ENCODE assay signal across 25 mouse cellular contexts in the genomic region with DNA sequence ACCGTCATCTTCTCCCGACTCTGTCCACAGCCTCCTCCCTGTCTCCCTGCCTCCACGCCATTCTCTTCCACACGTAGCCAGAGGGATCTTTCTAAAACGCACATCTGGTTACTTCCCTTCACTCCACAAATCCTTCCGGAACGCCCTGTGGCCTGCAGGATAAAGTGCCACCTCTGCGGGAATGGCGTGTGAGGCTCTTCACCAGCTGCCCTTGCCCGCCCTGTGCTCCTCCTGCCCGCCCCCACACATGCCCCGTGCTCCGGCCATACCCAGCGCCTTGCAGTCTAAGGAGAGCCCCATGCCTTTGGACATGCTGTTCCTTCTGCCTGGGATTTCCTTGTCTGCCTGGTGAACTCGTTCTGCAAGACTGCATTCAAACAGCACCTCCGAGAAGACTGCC. TPM values are rescaled to one million over a fixed set of nuclear protein-coding genes. Genes with fewer than 3 reads are reported as not detected.
DNase-seq lines count a peak whose midpoint lies in the region; ATAC-seq and TF ChIP-seq lines count a peak whose summit lies in the region.
"Had no signal": no experiment of that assay in that cellular context is flagged by ENCODE, and none has a peak within 500 bp of the region (broad histone marks: within the 10 kb centered on the region; RNA-seq: fewer than 3 reads in every experiment).

No protein-coding gene starts in this region.

- H3K4me3 ChIP-seq in hindbrain, embryonic 11.5 days (ENCODE audit: low read depth, low read length), result no peak overlapping the region
- H3K4me3 ChIP-seq in hindbrain, embryonic 13.5 days, result no peak overlapping the region
- no peak overlapping the region for H3K4me3 ChIP-seq in limb, embryonic 15.5 days
- H3K4me3 ChIP-seq in limb, embryonic 10.5 days, result no peak overlapping the region
- no peak overlapping the region for H3K4me3 ChIP-seq in bone marrow, adult 2 months (replicated peaks; ENCODE audit: control insufficient read depth, low read depth, low read length)
- no peak overlapping the region for H3K4me3 ChIP-seq in neural tube, embryonic 13.5 days
- H3K4me3 ChIP-seq: embryonic facial prominence, embryonic 13.5 days; heart, embryonic 13.5 days; left cerebral cortex, adult 2 months; liver, embryonic 12.5 days had no signal

- 0 out of 2 replicates have a peak, but pooled peaks have one; percentile 12 for TF ChIP-seq POLR2A in bone marrow, adult 2 months (IDR thresholded peaks at IDR 0.05; ENCODE audit: borderline replicate concordance, control insufficient read depth, low read depth, low read length)

- H3K36me3 ChIP-seq in hindbrain, embryonic 11.5 days (ENCODE audit: control insufficient read depth, insufficient read depth, low read length), result peaks cover 56% of the 10 kb centered on the region
- peaks cover 94% of the 10 kb centered on the region for H3K36me3 ChIP-seq in hindbrain, embryonic 13.5 days
- peaks cover 92% of the 10 kb centered on the region for H3K36me3 ChIP-seq in limb, embryonic 15.5 days
- H3K36me3 ChIP-seq in limb, embryonic 10.5 days, result peaks cover 96% of the 10 kb centered on the region
- peaks cover 93% of the 10 kb centered on the region for H3K36me3 ChIP-seq in neural tube, embryonic 13.5 days

- H3K9me3 ChIP-seq in hindbrain, embryonic 11.5 days (ENCODE audit: control insufficient read depth, low read length), result no peaks in the 10 kb centered on the region
- peaks cover 15% of the 10 kb centered on the region; the same call in 1 of the 2 replicates for H3K9me3 ChIP-seq in hindbrain, embryonic 13.5 days
- H3K9me3 ChIP-seq in limb, embryonic 15.5 days, result peaks cover 13% of the 10 kb centered on the region
- H3K9me3 ChIP-seq in limb, embryonic 10.5 days (replicated peaks), result peaks cover 9% of the 10 kb centered on the region; the same call in 1 of the 2 replicates
- H3K9me3 ChIP-seq in neural tube, embryonic 13.5 days, result peaks cover 14% of the 10 kb centered on the region
- H3K9me3 ChIP-seq: heart, embryonic 13.5 days had no signal

- no peak overlapping the region for H3K9ac ChIP-seq in hindbrain, embryonic 11.5 days (ENCODE audit: low read depth, low read length)
- no peak overlapping the region for H3K9ac ChIP-seq in hindbrain, embryonic 13.5 days
- H3K9ac ChIP-seq in limb, embryonic 15.5 days, result no peak overlapping the region
- no peak overlapping the region for H3K9ac ChIP-seq in neural tube, embryonic 13.5 days
- H3K9ac ChIP-seq: embryonic facial prominence, embryonic 13.5 days; heart, embryonic 13.5 days; liver, embryonic 12.5 days; lung, embryonic 14.5 days had no signal

- H3K4me2 ChIP-seq in hindbrain, embryonic 11.5 days (replicated peaks; ENCODE audit: low read depth, low read length), result no peak overlapping the region
- no peak overlapping the region for H3K4me2 ChIP-seq in hindbrain, embryonic 13.5 days
- H3K4me2 ChIP-seq in limb, embryonic 15.5 days, result no peak overlapping the region
- H3K4me2 ChIP-seq in neural tube, embryonic 13.5 days, result no peak overlapping the region
- H3K4me2 ChIP-seq: embryonic facial prominence, embryonic 13.5 days; heart, embryonic 13.5 days; liver, embryonic 12.5 days; lung, embryonic 14.5 days had no signal

- no peak for TF ChIP-seq CTCF in bone marrow, adult 2 months (IDR thresholded peaks at IDR 0.05; ENCODE audit: control insufficient read depth, insufficient read depth, low read length)

- 0 out of 2 replicates have a peak, but pooled peaks cover 2% of the 10 kb centered on the region for H3K4me1 ChIP-seq in hindbrain, embryonic 11.5 days (replicated peaks; ENCODE audit: control insufficient read depth, insufficient read depth, low read length)
- H3K4me1 ChIP-seq in hindbrain, embryonic 13.5 days (replicated peaks), result peaks cover 19% of the 10 kb centered on the region
- peaks cover 25% of the 10 kb centered on the region for H3K4me1 ChIP-seq in limb, embryonic 15.5 days
- peaks cover 34% of the 10 kb centered on the region for H3K4me1 ChIP-seq in limb, embryonic 10.5 days
- H3K4me1 ChIP-seq in bone marrow, adult 2 months (ENCODE audit: control insufficient read depth, insufficient read depth, low read length), result no peaks in the 10 kb centered on the region; the same call in 1 of the 2 replicates
- peaks cover 20% of the 10 kb centered on the region for H3K4me1 ChIP-seq in neural tube, embryonic 13.5 days (replicated peaks)

- 89% methylated on average over 16 of the region's 16 CpGs for WGBS in hindbrain, embryonic 11.5 days
- 86% methylated on average over 16 of the region's 16 CpGs for WGBS in hindbrain, embryonic 13.5 days
- WGBS in limb, embryonic 15.5 days, result 74% methylated on average over 16 of the region's 16 CpGs
- 88% methylated on average over 16 of the region's 16 CpGs for WGBS in limb, embryonic 10.5 days
- WGBS in bone marrow, adult 2 months, result 90% methylated on average over 16 of the region's 16 CpGs
- 85% methylated on average over 16 of the region's 16 CpGs for WGBS in neural tube, embryonic 13.5 days

- H3K27ac ChIP-seq in hindbrain, embryonic 11.5 days (ENCODE audit: low read depth, low read length), result no peak overlapping the region
- no peak overlapping the region for H3K27ac ChIP-seq in hindbrain, embryonic 13.5 days
- peak overlapping the region; percentile 3; the same call in 1 of the 2 replicates for H3K27ac ChIP-seq in limb, embryonic 15.5 days
- H3K27ac ChIP-seq in limb, embryonic 10.5 days, result no peak overlapping the region
- no peak overlapping the region for H3K27ac ChIP-seq in bone marrow, adult 2 months (ENCODE audit: control insufficient read depth, insufficient read depth, low read depth, low read length, poor library complexity)
- no peak overlapping the region for H3K27ac ChIP-seq in neural tube, embryonic 13.5 days (replicated peaks)
- H3K27ac ChIP-seq: embryonic facial prominence, embryonic 13.5 days; heart, embryonic 13.5 days; left cerebral cortex, adult 2 months; liver, embryonic 12.5 days had no signal

- peak; percentile 41; the same call in 1 of the 2 replicates for ATAC-seq in hindbrain, embryonic 11.5 days (ENCODE audit: low FRiP score)
- ATAC-seq in hindbrain, embryonic 13.5 days (ENCODE audit: low FRiP score), result no peak
- no peak for ATAC-seq in limb, embryonic 15.5 days (ENCODE audit: insufficient number of reproducible peaks, low FRiP score, low TSS enrichment, low read depth)
- 0 out of 2 replicates have a peak, but pooled peaks have one; percentile 6 for ATAC-seq in neural tube, embryonic 13.5 days (ENCODE audit: low read depth)
- ATAC-seq: intestine, postnatal 0 days; liver, embryonic 12.5 days had no signal

- no peak for DNase-seq in hindbrain, embryonic 11.5 days (ENCODE audit: low spot score)
- no peak for DNase-seq in limb, embryonic 10.5 days (ENCODE audit: low spot score)
- DNase-seq in layer of hippocampus, adult 9-10 months (ENCODE audit: low spot score), result no peak
- DNase-seq: adrenal gland, adult 2 months; cerebellum, adult 9-11 months; heart, adult 11 months; heart, postnatal 36 days; kidney, postnatal 36 days; layer of hippocampus, adult 9-11 months; left cerebral cortex, postnatal 4 days; lung, embryonic 14.5 days; lung, postnatal 36 days had no signal

- H3K27me3 ChIP-seq in hindbrain, embryonic 11.5 days (ENCODE audit: control insufficient read depth, insufficient read depth, low read length), result no peaks in the 10 kb centered on the region
- no peaks in the 10 kb centered on the region for H3K27me3 ChIP-seq in hindbrain, embryonic 13.5 days
- no peaks in the 10 kb centered on the region for H3K27me3 ChIP-seq in limb, embryonic 15.5 days
- H3K27me3 ChIP-seq in limb, embryonic 10.5 days (ENCODE audit: low read depth, poor library complexity, severe bottlenecking), result no peaks in the 10 kb centered on the region
- no peaks in the 10 kb centered on the region for H3K27me3 ChIP-seq in neural tube, embryonic 13.5 days
- H3K27me3 ChIP-seq: embryonic facial prominence, embryonic 13.5 days; heart, embryonic 13.5 days; liver, embryonic 12.5 days had no signal

RNA-seq across cellular contexts. Expression of gene Elob, which starts 5.9 kb away (rescaled TPM):
- polyA plus RNA-seq in hindbrain, embryonic 11.5 days (2014; fragmentation: Nextera tagmentation; extraction: Ambion mirVana), result 1,090 and 1,145 TPM in 2 replicates
- 1,330 and 1,360 TPM in 2 replicates for polyA plus RNA-seq in hindbrain, embryonic 13.5 days (2015; fragmentation: Nextera tagmentation; extraction: Ambion mirVana)
- polyA plus RNA-seq in limb, embryonic 15.5 days (2015; fragmentation: Nextera tagmentation; extraction: Ambion mirVana), result 1,045 and 1,117 TPM in 2 replicates
- polyA plus RNA-seq in limb, embryonic 10.5 days (2016; fragmentation: Nextera tagmentation; extraction: Ambion mirVana), result 1,047 and 1,081 TPM in 2 replicates
- polyA plus RNA-seq in bone marrow, adult 2 months (2011; ENCODE audit: insufficient read depth, insufficient read length, low replicate concordance, missing spikeins), result 185 and 239 TPM in 2 replicates
- polyA plus RNA-seq in neural tube, embryonic 13.5 days (2015; fragmentation: Nextera tagmentation; extraction: Ambion mirVana), result 1,286 and 1,362 TPM in 2 replicates

RNA-seq across cellular contexts. Expression of gene Prss33, which starts 12.8 kb away (rescaled TPM):
- polyA plus RNA-seq in hindbrain, embryonic 11.5 days (2014; fragmentation: Nextera tagmentation; extraction: Ambion mirVana), result 0.14 TPM in 1 of 2 replicates, not detected in the other
- 0.30 TPM in 2 replicates for polyA plus RNA-seq in hindbrain, embryonic 13.5 days (2015; fragmentation: Nextera tagmentation; extraction: Ambion mirVana)
- not detected in 2 replicates for polyA plus RNA-seq in limb, embryonic 15.5 days (2015; fragmentation: Nextera tagmentation; extraction: Ambion mirVana)
- polyA plus RNA-seq in limb, embryonic 10.5 days (2016; fragmentation: Nextera tagmentation; extraction: Ambion mirVana), result not detected in 2 replicates
- not detected in 2 replicates for polyA plus RNA-seq in bone marrow, adult 2 months (2011; ENCODE audit: insufficient read depth, insufficient read length, low replicate concordance, missing spikeins)
- polyA plus RNA-seq in neural tube, embryonic 13.5 days (2015; fragmentation: Nextera tagmentation; extraction: Ambion mirVana), result not detected in 2 replicates
- polyA plus RNA-seq: C2C12; cortical plate, adult 2 months; heart, embryonic 13.5 days; intestine, postnatal 0 days; liver, embryonic 12.5 days; lung, embryonic 14.5 days; midbrain, postnatal 0 days; neural tube, embryonic 11.5 days had no signal

RNA-seq across cellular contexts. Expression of gene Prss32, which starts 20.6 kb away (rescaled TPM):
- polyA plus RNA-seq in hindbrain, embryonic 11.5 days (2014; fragmentation: Nextera tagmentation; extraction: Ambion mirVana), result not detected in 2 replicates
- polyA plus RNA-seq in hindbrain, embryonic 13.5 days (2015; fragmentation: Nextera tagmentation; extraction: Ambion mirVana), result not detected in 2 replicates
- not detected in 2 replicates for polyA plus RNA-seq in limb, embryonic 15.5 days (2015; fragmentation: Nextera tagmentation; extraction: Ambion mirVana)
- polyA plus RNA-seq in limb, embryonic 10.5 days (2016; fragmentation: Nextera tagmentation; extraction: Ambion mirVana), result not detected in 2 replicates
- not detected in 2 replicates for polyA plus RNA-seq in bone marrow, adult 2 months (2011; ENCODE audit: insufficient read depth, insufficient read length, low replicate concordance, missing spikeins)
- not detected in 2 replicates for polyA plus RNA-seq in neural tube, embryonic 13.5 days (2015; fragmentation: Nextera tagmentation; extraction: Ambion mirVana)
- polyA plus RNA-seq: adrenal gland, adult 2 months; cortical plate, adult 2 months; embryonic facial prominence, embryonic 13.5 days; liver, embryonic 12.5 days; lung, embryonic 14.5 days; neural tube, embryonic 11.5 days had no signal

RNA-seq across cellular contexts. Expression of gene Prss41, which starts 21.0 kb away (rescaled TPM):
- 0.92 and 1.6 TPM in 2 replicates for polyA plus RNA-seq in hindbrain, embryonic 11.5 days (2014; fragmentation: Nextera tagmentation; extraction: Ambion mirVana)
- 0.86 and 0.98 TPM in 2 replicates for polyA plus RNA-seq in hindbrain, embryonic 13.5 days (2015; fragmentation: Nextera tagmentation; extraction: Ambion mirVana)
- polyA plus RNA-seq in limb, embryonic 15.5 days (2015; fragmentation: Nextera tagmentation; extraction: Ambion mirVana), result 0.73 and 1.0 TPM in 2 replicates
- 3.3 and 3.9 TPM in 2 replicates for polyA plus RNA-seq in limb, embryonic 10.5 days (2016; fragmentation: Nextera tagmentation; extraction: Ambion mirVana)
- not detected in 2 replicates for polyA plus RNA-seq in bone marrow, adult 2 months (2011; ENCODE audit: insufficient read depth, insufficient read length, low replicate concordance, missing spikeins)
- 0.96 and 1.4 TPM in 2 replicates for polyA plus RNA-seq in neural tube, embryonic 13.5 days (2015; fragmentation: Nextera tagmentation; extraction: Ambion mirVana)

RNA-seq across cellular contexts. Expression of gene Srrm2, which starts 32.7 kb away (rescaled TPM):
- polyA plus RNA-seq in hindbrain, embryonic 11.5 days (2014; fragmentation: Nextera tagmentation; extraction: Ambion mirVana), result 427 and 573 TPM in 2 replicates
- polyA plus RNA-seq in hindbrain, embryonic 13.5 days (2015; fragmentation: Nextera tagmentation; extraction: Ambion mirVana), result 583 TPM in 2 replicates
- polyA plus RNA-seq in limb, embryonic 15.5 days (2015; fragmentation: Nextera tagmentation; extraction: Ambion mirVana), result 425 and 436 TPM in 2 replicates
- 562 and 563 TPM in 2 replicates for polyA plus RNA-seq in limb, embryonic 10.5 days (2016; fragmentation: Nextera tagmentation; extraction: Ambion mirVana)
- polyA plus RNA-seq in bone marrow, adult 2 months (2011; ENCODE audit: insufficient read depth, insufficient read length, low replicate concordance, missing spikeins), result 328 and 487 TPM in 2 replicates
- 535 and 581 TPM in 2 replicates for polyA plus RNA-seq in neural tube, embryonic 13.5 days (2015; fragmentation: Nextera tagmentation; extraction: Ambion mirVana)

Comparison
In these comparisons a context has a peak if more than half of its experiments do, and no peak if none do; other contexts are left out.
1. ATAC-seq: peak in hindbrain, embryonic 11.5 days (single experiment) and neural tube, embryonic 13.5 days (single experiment); none in hindbrain, embryonic 13.5 days (single experiment) and limb, embryonic 15.5 days (single experiment).